ENCODE assay signal across 10 mouse cellular contexts in the genomic region with DNA sequence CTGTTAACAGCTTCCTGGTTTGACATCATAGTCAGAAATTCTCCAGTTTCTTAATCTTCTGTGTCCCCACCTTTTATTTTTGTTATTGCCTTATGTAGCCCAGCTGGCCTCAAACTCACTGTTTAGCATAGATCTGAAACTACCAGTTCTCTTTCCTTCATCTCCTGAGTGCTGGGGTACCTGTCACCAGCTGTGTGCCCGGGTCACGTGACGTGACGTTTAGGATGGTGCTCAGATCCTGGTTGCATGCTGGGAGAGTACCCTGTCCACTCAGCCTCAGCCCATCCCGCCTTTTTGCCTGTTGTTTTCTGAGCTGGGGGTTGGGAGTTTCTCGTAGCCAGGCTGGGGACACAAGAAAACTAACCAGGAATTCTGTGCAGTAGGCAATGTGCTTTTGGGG. TPM values are rescaled to one million over a fixed set of nuclear protein-coding genes. Genes with fewer than 3 reads are reported as not detected.
DNase-seq lines count a peak whose midpoint lies in the region; ATAC-seq lines count a peak whose summit lies in the region.
"Had no signal": no experiment of that assay in that cellular context is flagged by ENCODE, and none has a peak within 500 bp of the region (broad histone marks: within the 10 kb centered on the region; RNA-seq: fewer than 3 reads in every experiment).

No protein-coding gene starts in this region.

- 71% methylated on average over 6 of the region's 6 CpGs for WGBS in heart, embryonic 15.5 days
- 63% methylated on average over 6 of the region's 6 CpGs for WGBS in liver, embryonic 15.5 days (ENCODE audit: insufficient replicate concordance)

- peak overlapping the region; percentile 16; the same call in 1 of the 2 replicates for H3K4me2 ChIP-seq in heart, embryonic 15.5 days
- H3K4me2 ChIP-seq in liver, embryonic 15.5 days = peak overlapping the region; percentile 27

- intact Hi-C loops in heart, postnatal 36 days (cut with DNase I) = no loop called here

- no peak for DNase-seq in heart, postnatal 36 days
- peak; percentile 62 to 67 for DNase-seq in spleen, postnatal 36 days (ENCODE audit: low spot score in 2 of 2)
- no peak for DNase-seq in spleen, postnatal 4 days (ENCODE audit: low spot score in 2 of 2)
- peak; percentile 78 for DNase-seq in thymus, postnatal 4 days
- DNase-seq in adrenal gland, postnatal 10 days = no peak
- DNase-seq in kidney, postnatal 25 days = no peak
- DNase-seq: cerebellum, adult 8-10 months had no signal

- H3K27me3 ChIP-seq in heart, embryonic 15.5 days = no peaks in the 10 kb centered on the region
- no peaks in the 10 kb centered on the region for H3K27me3 ChIP-seq in liver, embryonic 15.5 days

- H3K4me1 ChIP-seq in heart, embryonic 15.5 days (replicated peaks) = peaks cover 73% of the 10 kb centered on the region
- peaks cover 97% of the 10 kb centered on the region for H3K4me1 ChIP-seq in liver, embryonic 15.5 days (replicated peaks)

- H3K36me3 ChIP-seq in heart, embryonic 15.5 days = no peaks in the 10 kb centered on the region
- 0 out of 2 replicates have a peak, but pooled peaks cover 6% of the 10 kb centered on the region for H3K36me3 ChIP-seq in liver, embryonic 15.5 days (replicated peaks)

- no peak overlapping the region for H3K9ac ChIP-seq in heart, embryonic 15.5 days
- peak overlapping the region; percentile 6; the same call in 1 of the 2 replicates for H3K9ac ChIP-seq in liver, embryonic 15.5 days

- H3K27ac ChIP-seq in heart, embryonic 15.5 days = peak overlapping the region; percentile 75
- peak overlapping the region; percentile 86 for H3K27ac ChIP-seq in liver, embryonic 15.5 days (replicated peaks)

- no peaks in the 10 kb centered on the region for H3K9me3 ChIP-seq in heart, embryonic 15.5 days (replicated peaks)
- no peaks in the 10 kb centered on the region for H3K9me3 ChIP-seq in liver, embryonic 15.5 days (replicated peaks)

- ATAC-seq in heart, embryonic 15.5 days (replicated peaks; ENCODE audit: insufficient number of reproducible peaks, insufficient read depth, low FRiP score, low read depth) = no peak
- no peak for ATAC-seq in liver, embryonic 15.5 days (ENCODE audit: insufficient read depth)

- H3K4me3 ChIP-seq in heart, embryonic 15.5 days = no peak overlapping the region
- no peak overlapping the region for H3K4me3 ChIP-seq in liver, embryonic 15.5 days (replicated peaks)

RNA-seq across cellular contexts. Expression of gene Pip5k1c, which starts 4.5 kb away (rescaled TPM):
- 26.2 and 38.2 TPM in 2 replicates for polyA plus RNA-seq in heart, embryonic 15.5 days (2015; fragmentation: Nextera tagmentation; extraction: Ambion mirVana)
- 10 to 100 TPM; 31.5 to 33.3 TPM for total RNA-seq in heart, postnatal 36 days (2021)
- 13.4 and 15.2 TPM in 2 replicates for polyA plus RNA-seq in liver, embryonic 15.5 days (2015; fragmentation: Nextera tagmentation; extraction: Ambion mirVana)
- 10 to 100 TPM; 39.2 to 48.9 TPM for total RNA-seq in adrenal gland, postnatal 10 days (2021)

RNA-seq across cellular contexts. Expression of gene Tjp3, which starts 5.9 kb away (rescaled TPM):
- polyA plus RNA-seq in heart, embryonic 15.5 days (2015; fragmentation: Nextera tagmentation; extraction: Ambion mirVana) = 3.2 and 4.3 TPM in 2 replicates
- total RNA-seq in heart, postnatal 36 days (2021) = under 1 TPM in 1 of 2 experiments, not detected in 1; 0.19 TPM
- polyA plus RNA-seq in liver, embryonic 15.5 days (2015; fragmentation: Nextera tagmentation; extraction: Ambion mirVana) = 0.93 and 1.4 TPM in 2 replicates
- total RNA-seq in adrenal gland, postnatal 10 days (2021) = 1 to 10 TPM; 1.9 to 3.0 TPM
- total RNA-seq: gastrocnemius, postnatal 36 days had no signal

RNA-seq across cellular contexts. Expression of gene Cactin, which starts 23.7 kb away (rescaled TPM):
- 23.5 and 34.1 TPM in 2 replicates for polyA plus RNA-seq in heart, embryonic 15.5 days (2015; fragmentation: Nextera tagmentation; extraction: Ambion mirVana)
- 10 to 100 TPM; 13.2 to 17.4 TPM for total RNA-seq in heart, postnatal 36 days (2021)
- polyA plus RNA-seq in liver, embryonic 15.5 days (2015; fragmentation: Nextera tagmentation; extraction: Ambion mirVana) = 24.3 and 29.5 TPM in 2 replicates
- 10 to 100 TPM; 29.4 to 35.4 TPM for total RNA-seq in adrenal gland, postnatal 10 days (2021)

RNA-seq across cellular contexts. Expression of gene Apba3, which starts 30.5 kb away (rescaled TPM):
- polyA plus RNA-seq in heart, embryonic 15.5 days (2015; fragmentation: Nextera tagmentation; extraction: Ambion mirVana) = 42.3 and 61.2 TPM in 2 replicates
- total RNA-seq in heart, postnatal 36 days (2021) = 100 to 1,000 TPM; 102 to 108 TPM
- polyA plus RNA-seq in liver, embryonic 15.5 days (2015; fragmentation: Nextera tagmentation; extraction: Ambion mirVana) = 24.0 and 27.3 TPM in 2 replicates
- 10 to 100 TPM; 79.8 to 83.8 TPM for total RNA-seq in adrenal gland, postnatal 10 days (2021)

RNA-seq across cellular contexts. Expression of gene Mrpl54, which starts 30.5 kb away (rescaled TPM):
- 208 and 226 TPM in 2 replicates for polyA plus RNA-seq in heart, embryonic 15.5 days (2015; fragmentation: Nextera tagmentation; extraction: Ambion mirVana)
- 10 to 100 TPM; 95.2 to 97.4 TPM for total RNA-seq in heart, postnatal 36 days (2021)
- 78.7 and 92.2 TPM in 2 replicates for polyA plus RNA-seq in liver, embryonic 15.5 days (2015; fragmentation: Nextera tagmentation; extraction: Ambion mirVana)
- total RNA-seq in adrenal gland, postnatal 10 days (2021) = 100 to 1,000 TPM; 109 to 111 TPM

Comparison
In these comparisons a context has a peak if more than half of its experiments do, and no peak if none do; other contexts are left out.
1. DNase-seq: peak in spleen, postnatal 36 days (2 of 2) and thymus, postnatal 4 days (single experiment); none in heart, postnatal 36 days (0 of 2), spleen, postnatal 4 days (0 of 2), adrenal gland, postnatal 10 days (single experiment) and kidney, postnatal 25 days (0 of 2).